Mouse (Mus musculus) midbrain, embryonic 16.5 days (tissue): ENCODE measurements around the gene Vmn1r66. TPM values are rescaled to one million over a fixed set of nuclear protein-coding genes. Genes with fewer than 3 reads are reported as not detected.
"Not testable (repeated sequence)": the region's sequence is repeated elsewhere in the genome, so short reads cannot be mapped to it uniquely, and the experiment has no call there.

ENCODE experiments used
- ATAC-seq: fragments of 200-750 bp; cut with Nextera tagmentation; 2 replicates; pipeline ENCODE4 v1.8.0; 2017; ENCODE audit warnings: moderate TSS enrichment
- H3K27ac ChIP-seq: fragments of 300-500 bp; sonication (generic); 2 replicates; pipeline ENCODE4 v1.5.1; 2014; ENCODE audit warnings: mild to moderate bottlenecking, low read length, mixed read lengths
- H3K27me3 ChIP-seq: fragments of 300-500 bp; sonication (generic); 2 replicates; pipeline ENCODE4 v1.6.1; 2014; ENCODE audit warnings: low read depth, low read length, mixed read lengths; ENCODE audit not compliant: control insufficient read depth, insufficient read depth
- H3K36me3 ChIP-seq: fragments of 300-500 bp; sonication (generic); 2 replicates; pipeline ENCODE4 v1.6.1; 2014; ENCODE audit warnings: mild to moderate bottlenecking, low read length, moderate library complexity, mixed read lengths; ENCODE audit not compliant: control insufficient read depth, insufficient read depth
- H3K4me1 ChIP-seq: fragments of 300-500 bp; sonication (generic); 2 replicates; pipeline ENCODE4 v1.6.1; 2014; ENCODE audit warnings: mild to moderate bottlenecking, low read length, mixed read lengths; ENCODE audit not compliant: control insufficient read depth, insufficient read depth
- H3K4me2 ChIP-seq: fragments of 300-500 bp; sonication (generic); 2 replicates; pipeline ENCODE4 v1.6.1; 2014; ENCODE audit warnings: mild to moderate bottlenecking, low read length, mixed read lengths
- H3K4me3 ChIP-seq: fragments of 300-500 bp; sonication (generic); 2 replicates; pipeline ENCODE4 v1.5.1; 2014; ENCODE audit warnings: low read depth, mild to moderate bottlenecking, low read length, moderate library complexity, mixed read lengths
- H3K9ac ChIP-seq: fragments of 300-500 bp; sonication (generic); 2 replicates; pipeline ENCODE4 v1.6.1; 2014; ENCODE audit warnings: low read depth, low read length, mixed read lengths
- H3K9me3 ChIP-seq: fragments of 300-500 bp; sonication (generic); replicated peaks from 2 replicates; pipeline ENCODE4 v1.6.1; 2014; ENCODE audit warnings: mild to moderate bottlenecking, low read length, mixed read lengths; ENCODE audit not compliant: control insufficient read depth, poor library complexity, severe bottlenecking
- WGBS: fragments of 180-500 bp; shearing (Covaris S2); extraction: QIAGEN DNeasy Blood & Tissue Kit; methylation state at CpG from one replicate; pipeline ENCODE4 v1.1.7; 2014; 5-methylcytosine and 5-hydroxymethylcytosine counted together
- polyA plus RNA-seq: library from polyadenylated mRNA; unstranded; fragments of >200 nt; fragmentation: Nextera tagmentation; extraction: Ambion mirVana; gene quantifications from 2 replicates; pipeline ENCODE4 v1.2.1, GENCODE M21; 2015

Gene Vmn1r66
- not detected in 2 replicates for polyA plus RNA-seq

GRCm38 (mm10) chr7:10277906-10278305 lies at the start of gene Vmn1r66:
Vmn1r66 (minus strand) TSS chr7:10278006.
- no peaks in the 10 kb centered on the region for H3K27me3 ChIP-seq
- no peaks in the 10 kb centered on the region for H3K4me1 ChIP-seq
- no peak within 1 kb of the TSS for H3K4me2 ChIP-seq
- no peak within 1 kb of the TSS for H3K27ac ChIP-seq
- H3K9me3 ChIP-seq, result peaks cover 12% of the 10 kb centered on the region; the same call in 1 of the 2 replicates
- H3K9ac ChIP-seq, result no peak within 1 kb of the TSS
- no peak for ATAC-seq
- no peaks in the 10 kb centered on the region for H3K36me3 ChIP-seq
- no peak within 1 kb of the TSS for H3K4me3 ChIP-seq

GRCm38 (mm10) chr7:10325462-10325861 lies 47.7 kb upstream of the Vmn1r66 start:
- 78% methylated on average over 17 of the region's 20 CpGs for WGBS
- not testable (repeated sequence) for H3K9ac ChIP-seq, H3K36me3 ChIP-seq, H3K27ac ChIP-seq, ATAC-seq, H3K27me3 ChIP-seq, H3K4me2 ChIP-seq, H3K4me1 ChIP-seq, H3K4me3 ChIP-seq
- peaks cover 27% of the 10 kb centered on the region for H3K9me3 ChIP-seq

- Histone ChIP-seq H3K36me3 (no peaks in the 10 kb centered on the region), H3K4me1 (no peaks in the 10 kb centered on the region), H3K9ac (no peak overlapping the region), H3K4me2 (no peak overlapping the region), H3K4me3 (no peak overlapping the region), H3K9me3 (peaks cover 9% of the 10 kb centered on the region), H3K27me3 (no peaks in the 10 kb centered on the region), H3K27ac (no peak overlapping the region)
- no peak for ATAC-seq
- 92% methylated on average over 13 of the region's 13 CpGs for WGBS
These were observed 25.7 kb downstream of the Vmn1r66 start for GRCm38 (mm10) chr7:10252075-10252474.

GRCm38 (mm10) chr7:10249146-10249545 lies 28.7 kb downstream of the Vmn1r66 start:
- Histone ChIP-seq H3K4me2 (no peak overlapping the region), H3K27me3 (no peaks in the 10 kb centered on the region), H3K9me3 (peaks cover 19% of the 10 kb centered on the region), H3K4me3 (no peak overlapping the region), H3K9ac (no peak overlapping the region), H3K36me3 (no peaks in the 10 kb centered on the region), H3K27ac (no peak overlapping the region), H3K4me1 (no peaks in the 10 kb centered on the region)
- 74% methylated on average over 5 of the region's 5 CpGs for WGBS
- no peak for ATAC-seq

Other genes with a start within 250 kb of the Vmn1r66 start
- not detected in 2 replicates for gene Vmn2r50, start 224.7 kb downstream of the Vmn1r66 start, polyA plus RNA-seq
- gene Vmn2r51, start 172.3 kb downstream of the Vmn1r66 start, polyA plus RNA-seq, result not detected in 2 replicates
- gene Vmn2r52, start 101.4 kb downstream of the Vmn1r66 start, polyA plus RNA-seq, result not detected in 2 replicates
- not detected in 2 replicates for gene Vmn1r67, start 165.3 kb upstream of the Vmn1r66 start, polyA plus RNA-seq
- gene Zik1, start 217.4 kb upstream of the Vmn1r66 start, polyA plus RNA-seq, result 45.3 and 55.5 TPM in 2 replicates